Mouse (Mus musculus): ENCODE results near the gene Phykpl.

DNA sequence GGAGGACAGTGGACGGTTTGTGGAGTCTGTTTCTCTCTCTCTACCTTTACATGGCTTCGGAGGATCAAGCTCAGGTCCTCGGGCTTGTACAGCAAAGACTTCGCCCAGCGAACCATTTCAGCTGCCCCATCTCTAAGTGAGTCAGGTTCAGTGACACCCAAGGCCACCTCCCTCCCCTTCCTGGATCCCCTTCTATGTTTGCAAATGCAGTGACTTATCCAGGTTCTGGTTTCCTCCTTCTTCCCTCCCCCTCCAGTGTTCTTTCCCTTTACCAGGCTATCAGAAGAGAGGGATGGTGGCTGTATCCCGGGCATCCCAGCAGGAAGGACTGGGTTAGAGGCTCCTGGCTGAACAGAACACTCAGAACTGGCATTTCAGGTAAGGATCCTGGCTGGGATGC, 69.2 kb downstream of the Phykpl start:
- TF ChIP-seq CTCF (IDR thresholded peaks at IDR 0.05; ENCODE audit: low read depth) (no peak), EP300 (IDR thresholded peaks at IDR 0.05; ENCODE audit: low read depth) (no peak)
